26 mouse cellular contexts compared by ENCODE assay signal in the genomic region with DNA sequence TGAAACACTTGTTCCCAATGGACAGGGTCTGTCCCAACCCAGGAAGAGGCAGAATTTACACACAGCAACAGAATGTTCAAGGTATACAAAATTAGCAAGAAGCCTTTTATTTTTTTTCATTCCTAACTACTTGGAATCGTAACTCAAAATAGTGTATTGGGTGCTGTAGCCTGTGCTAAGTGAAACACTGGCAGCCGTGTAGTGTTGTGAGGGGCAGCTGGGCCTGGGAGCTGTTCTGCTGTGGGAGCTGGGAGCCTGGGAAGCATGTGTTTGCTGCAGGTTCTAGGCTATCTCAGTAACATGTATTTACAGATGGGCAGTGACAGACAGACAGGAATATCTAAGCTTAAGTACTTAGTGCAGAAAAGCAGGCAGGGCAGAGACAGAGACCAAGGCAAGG. TPM values are rescaled to one million over a fixed set of nuclear protein-coding genes. Genes with fewer than 3 reads are reported as not detected.
DNase-seq lines count a peak whose midpoint lies in the region; ATAC-seq and TF ChIP-seq lines count a peak whose summit lies in the region.
"Had no signal": no experiment of that assay in that cellular context is flagged by ENCODE, and none has a peak within 500 bp of the region (broad histone marks: within the 10 kb centered on the region; RNA-seq: fewer than 3 reads in every experiment).

No protein-coding gene starts in this region.

- ATAC-seq in frontal cortex, adult (ENCODE audit: low TSS enrichment) = peak; percentile 47; the same call in 1 of the 2 replicates
- ATAC-seq: forebrain, embryonic 14.5 days; Patski had no signal

- no peak for DNase-seq in frontal cortex, postnatal 14 days (ENCODE audit: low spot score in 2 of 2)
- DNase-seq in left cerebral cortex, adult 2 months (ENCODE audit: extremely low spot score in 1 of 2, low spot score in 2 of 2) = no peak
- no peak for DNase-seq in left cerebral cortex, adult 11 months (ENCODE audit: low spot score)
- peak; percentile 65 to 75 for DNase-seq in right cerebral cortex, postnatal 10 days (ENCODE audit: low spot score in 2 of 2)
- no peak for DNase-seq in right cerebral cortex, postnatal 14 days
- no peak for DNase-seq in liver
- DNase-seq: adrenal gland, postnatal 10 days; adrenal gland, postnatal 36 days; B cell, adult 2 months; cerebellum, adult 11 months; cerebellum, adult 2 months; cerebellum, adult 9-11 months; gastrocnemius, postnatal 25 days; heart, adult 18-20 months; heart, postnatal 10 days; heart, postnatal 36 days had no signal

- intact Hi-C loops in left cerebral cortex, adult 2 months (cut with DNase I) = no loop called here

- peak overlapping the region; percentile 53; the same call in 1 of the 2 replicates for H3K27ac ChIP-seq in left cerebral cortex, adult 2 months
- H3K27ac ChIP-seq: embryonic facial prominence, embryonic 12.5 days; embryonic facial prominence, embryonic 15.5 days; heart, embryonic 15.5 days; hindbrain, embryonic 10.5 days; hindbrain, embryonic 14.5 days had no signal

- TF ChIP-seq CTCF in left cerebral cortex, adult 2 months (IDR thresholded peaks at IDR 0.05) = no peak

- H3K4me3 ChIP-seq in left cerebral cortex, adult 2 months = no peak overlapping the region
- H3K4me3 ChIP-seq: embryonic facial prominence, embryonic 12.5 days; embryonic facial prominence, embryonic 15.5 days; heart, embryonic 12.5 days; heart, embryonic 15.5 days; hindbrain, embryonic 10.5 days had no signal

RNA-seq across cellular contexts. Expression of a gene that starts 54.9 kb away (rescaled TPM):
- total RNA-seq in left cerebral cortex, adult 2 months (2021) = 100 to 1,000 TPM; 127 to 142 TPM
- total RNA-seq: common myeloid progenitor, adult 5-6 weeks had no signal

Comparison
In these comparisons a context has a peak if more than half of its experiments do, and no peak if none do; other contexts are left out.
1. DNase-seq: peak in right cerebral cortex, postnatal 10 days (2 of 2); none in frontal cortex, postnatal 14 days (0 of 2), left cerebral cortex, adult 2 months (0 of 2), left cerebral cortex, adult 11 months (single experiment), right cerebral cortex, postnatal 14 days (single experiment) and liver (single experiment).